Mouse (Mus musculus): ENCODE results near the gene 9530053A07Rik.
A peak's percentile ranks its signal among the peaks of the same experiment; 100 is the strongest.

The 9530053A07Rik gene

GRCm38 (mm10) chr7:28169489-28170422 lies 40.5 kb downstream of the 9530053A07Rik start, which contains the start of gene Fbl:
Fbl (plus strand) TSS chr7:28169710.
- DNase-seq (ENCODE audit: low spot score in 2 of 2): peak; percentile 86 to 94

- DNase-seq (ENCODE audit: low spot score in 2 of 2): no peak
Measured at GRCm38 (mm10) chr7:28175358-28175757, 46.1 kb downstream of the 9530053A07Rik start.

GRCm38 (mm10) chr7:28179228-28179627 lies 50.0 kb downstream of the 9530053A07Rik start, which contains the start of gene Dyrk1b:
Dyrk1b (plus strand) TSS chr7:28179469.
- DNase-seq (ENCODE audit: low spot score in 2 of 2): peak; percentile 98

- peak; percentile 90 to 94 for DNase-seq (ENCODE audit: low spot score in 2 of 2)
Measured at GRCm38 (mm10) chr7:28179741-28180377, 50.6 kb downstream of the 9530053A07Rik start.

GRCm38 (mm10) chr7:28180890-28181289 lies 51.6 kb downstream of the 9530053A07Rik start:
- DNase-seq (ENCODE audit: low spot score in 2 of 2): peak in 1 of 2 experiments; percentile 48

- DNase-seq (ENCODE audit: low spot score in 2 of 2): no peak
Measured at GRCm38 (mm10) chr7:28181376-28181775, 52.1 kb downstream of the 9530053A07Rik start.

- no peak for DNase-seq (ENCODE audit: low spot score in 2 of 2)
Measured at GRCm38 (mm10) chr7:28182320-28182719, 53.1 kb downstream of the 9530053A07Rik start.

GRCm38 (mm10) chr7:28185884-28186283 lies 56.6 kb downstream of the 9530053A07Rik start:
- no peak for DNase-seq (ENCODE audit: low spot score in 2 of 2)

GRCm38 (mm10) chr7:28186631-28187030 lies 57.4 kb downstream of the 9530053A07Rik start:
- no peak for DNase-seq (ENCODE audit: low spot score in 2 of 2)

GRCm38 (mm10) chr7:28191489-28191888 lies 62.2 kb downstream of the 9530053A07Rik start:
- no peak for DNase-seq (ENCODE audit: low spot score in 2 of 2)

GRCm38 (mm10) chr7:28191903-28192302 lies 62.6 kb downstream of the 9530053A07Rik start:
- no peak for DNase-seq (ENCODE audit: low spot score in 2 of 2)

GRCm38 (mm10) chr7:28195414-28196098 lies 66.3 kb downstream of the 9530053A07Rik start:
- DNase-seq (ENCODE audit: low spot score in 2 of 2): no peak

- DNase-seq (ENCODE audit: low spot score in 2 of 2): no peak
Measured at GRCm38 (mm10) chr7:28196528-28196927, 67.3 kb downstream of the 9530053A07Rik start.

GRCm38 (mm10) chr7:28199054-28199453 lies 69.8 kb downstream of the 9530053A07Rik start:
- no peak for DNase-seq (ENCODE audit: low spot score in 2 of 2)

- DNase-seq (ENCODE audit: low spot score in 2 of 2): peak in 1 of 2 experiments; percentile 55
Measured at GRCm38 (mm10) chr7:28203207-28204108, 74.2 kb downstream of the 9530053A07Rik start.

GRCm38 (mm10) chr7:28206044-28206600 lies 76.9 kb downstream of the 9530053A07Rik start:
- DNase-seq (ENCODE audit: low spot score in 2 of 2): peak in 1 of 2 experiments; percentile 63

- no peak for DNase-seq (ENCODE audit: low spot score in 2 of 2)
Measured at GRCm38 (mm10) chr7:28208396-28208987, 79.2 kb downstream of the 9530053A07Rik start.

- DNase-seq (ENCODE audit: low spot score in 2 of 2): peak; percentile 41 to 63
Measured at GRCm38 (mm10) chr7:28208988-28209508, 79.8 kb downstream of the 9530053A07Rik start.

- no peak for DNase-seq (ENCODE audit: low spot score in 2 of 2)
Measured at GRCm38 (mm10) chr7:28210731-28211130, 81.5 kb downstream of the 9530053A07Rik start.

GRCm38 (mm10) chr7:28214142-28214541 lies 84.9 kb downstream of the 9530053A07Rik start:
- peak; percentile 51 to 82 for DNase-seq (ENCODE audit: low spot score in 2 of 2)

All from spleen, postnatal 4 days (tissue).